Mouse (Mus musculus) cerebral cortex, adult 2 months (tissue): ENCODE data around the gene Galnt7.

Source experiments
- WGBS: fragments of 180-500 bp; shearing (Covaris S2); methylation state at CpG from one replicate; pipeline ENCODE4 v1.1.7; 2018; 5-methylcytosine and 5-hydroxymethylcytosine counted together

The Galnt7 gene

DNA sequence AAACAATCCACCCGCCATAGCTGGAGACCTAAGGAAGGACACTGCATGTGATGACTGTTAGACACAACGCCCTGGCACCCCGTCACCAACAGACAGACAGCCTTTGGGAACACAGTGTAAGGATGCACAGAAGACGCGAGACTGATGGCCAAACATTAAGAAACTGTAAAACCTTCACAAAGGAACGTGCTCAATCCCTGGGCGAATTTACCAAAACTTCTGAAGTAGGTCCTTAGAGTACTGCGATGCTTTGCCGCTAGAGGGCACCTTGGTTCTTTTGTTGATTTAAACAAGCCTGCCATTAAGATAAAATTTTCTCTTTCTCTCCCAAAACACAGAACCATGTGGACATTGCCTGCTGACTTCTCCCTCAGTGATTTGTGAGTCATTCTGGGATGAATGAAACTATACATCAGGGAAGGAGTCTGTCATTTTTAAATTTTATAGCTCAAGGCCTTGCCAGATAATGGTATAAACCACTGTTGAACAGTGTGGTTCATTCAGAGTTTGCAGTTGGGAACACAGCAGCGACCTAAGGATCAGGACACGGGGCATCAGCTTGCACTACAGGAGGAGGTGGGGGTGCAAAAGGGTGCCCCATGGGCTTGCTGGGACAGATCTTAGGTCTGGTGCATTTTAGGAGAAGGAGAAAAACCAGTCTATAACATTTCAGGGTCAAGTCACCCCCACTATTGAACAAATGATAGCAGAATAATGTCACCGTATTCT, 112.6 kb downstream of the Galnt7 start:
- 44% methylated on average over 12 of the region's 12 CpGs for WGBS

DNA sequence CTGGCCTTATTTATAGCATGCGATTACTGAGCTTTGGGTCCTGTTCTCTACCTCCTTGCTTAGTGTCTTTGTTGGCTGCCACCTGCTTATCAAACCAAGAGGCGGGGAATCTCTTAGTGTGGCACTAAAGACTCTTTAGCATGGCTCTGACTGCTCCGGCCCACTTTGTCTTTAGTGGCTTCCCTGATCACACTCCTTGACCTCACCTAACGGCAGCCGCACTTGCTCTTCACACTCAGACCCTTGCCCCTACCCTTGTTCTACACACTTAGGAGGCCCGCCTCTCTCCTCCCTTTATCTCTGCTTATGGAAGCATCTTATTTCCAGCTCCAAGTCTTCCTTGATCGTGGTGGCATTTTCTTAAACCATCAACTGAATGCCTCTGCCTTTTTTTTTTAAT, 114.2 kb downstream of the Galnt7 start:
- 93% methylated on average over 7 of the region's 7 CpGs for WGBS

DNA sequence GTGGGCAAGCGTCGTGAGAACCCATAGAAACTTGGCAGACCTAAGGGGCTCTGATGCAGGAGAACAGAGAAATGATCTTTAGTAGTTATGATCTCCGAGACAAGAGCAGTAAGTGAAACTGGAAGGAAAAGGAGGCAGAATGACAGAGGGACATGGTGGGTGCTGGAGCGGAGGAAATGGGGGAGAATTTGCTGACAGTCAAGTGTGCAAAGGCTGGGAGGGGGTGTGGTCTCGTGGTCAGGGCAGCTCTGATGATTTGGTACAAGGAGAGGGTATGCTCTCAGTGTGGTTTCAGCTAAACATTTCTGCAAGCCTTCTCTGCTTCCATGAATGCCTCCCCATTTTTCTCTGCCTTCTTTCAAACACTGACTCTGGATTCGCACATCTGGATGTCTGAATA, 116.7 kb downstream of the Galnt7 start:
- 94% methylated on average over 6 of the region's 6 CpGs for WGBS

DNA sequence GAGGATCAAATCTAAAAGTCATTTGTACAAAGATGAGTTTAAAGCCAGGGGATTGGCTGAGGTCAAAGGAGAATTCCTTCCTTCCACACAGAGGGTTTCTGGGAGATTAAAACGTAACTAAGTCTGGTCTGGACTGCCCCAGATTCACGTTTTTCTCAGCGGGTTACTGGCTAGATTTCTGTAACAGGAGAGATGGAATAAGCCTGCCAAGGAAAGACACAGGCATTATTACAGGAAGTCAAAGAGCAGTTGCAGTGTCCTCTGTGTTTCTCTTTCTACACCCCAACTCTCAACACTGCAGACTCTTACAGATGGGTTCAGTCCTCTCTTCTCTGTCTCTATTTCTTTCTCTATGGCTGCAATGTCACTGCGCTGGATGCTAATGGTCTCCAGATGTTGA, 118.3 kb downstream of the Galnt7 start:
- WGBS: 77% methylated on average over 4 of the region's 4 CpGs

DNA sequence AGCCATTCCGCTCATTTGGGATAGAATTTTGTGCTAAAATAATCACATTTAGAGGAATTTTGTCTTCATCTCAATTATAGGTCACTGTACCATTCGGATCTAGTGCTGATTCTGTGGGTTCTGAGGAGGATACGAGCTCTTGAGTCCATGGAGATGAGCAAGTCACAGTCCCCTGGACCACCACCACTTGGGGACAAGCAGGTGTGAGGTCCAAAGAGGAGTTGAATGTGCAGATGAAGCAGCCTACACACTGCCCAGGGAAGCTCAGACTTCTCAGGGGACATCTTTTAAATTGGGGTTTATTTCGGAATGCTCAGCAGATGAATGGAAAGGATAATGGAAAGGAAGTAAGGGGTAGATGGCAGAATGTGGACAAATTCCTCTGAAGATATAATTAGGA, 119.7 kb downstream of the Galnt7 start:
- WGBS: 94% methylated on average over 4 of the region's 4 CpGs

DNA sequence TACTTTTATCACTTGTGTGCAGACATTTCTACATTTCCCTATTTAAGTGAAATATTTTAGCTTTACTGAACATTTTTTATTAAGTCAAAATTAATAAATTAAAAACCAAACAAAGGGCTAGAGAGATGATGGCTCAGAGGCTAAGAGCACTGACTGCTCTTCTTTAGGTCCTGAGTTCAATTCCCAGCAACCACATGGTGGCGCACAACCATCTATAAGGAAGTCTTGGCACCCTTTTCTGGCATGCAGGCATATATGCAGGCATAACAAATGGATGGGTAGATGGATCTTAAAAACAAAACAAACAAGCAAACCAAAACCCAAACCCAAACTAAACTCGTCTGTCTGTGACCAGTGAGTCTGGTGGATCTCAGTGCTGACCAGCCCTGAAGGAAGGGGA, 120.6 kb downstream of the Galnt7 start:
- 77% methylated on average over 2 of the region's 2 CpGs for WGBS

DNA sequence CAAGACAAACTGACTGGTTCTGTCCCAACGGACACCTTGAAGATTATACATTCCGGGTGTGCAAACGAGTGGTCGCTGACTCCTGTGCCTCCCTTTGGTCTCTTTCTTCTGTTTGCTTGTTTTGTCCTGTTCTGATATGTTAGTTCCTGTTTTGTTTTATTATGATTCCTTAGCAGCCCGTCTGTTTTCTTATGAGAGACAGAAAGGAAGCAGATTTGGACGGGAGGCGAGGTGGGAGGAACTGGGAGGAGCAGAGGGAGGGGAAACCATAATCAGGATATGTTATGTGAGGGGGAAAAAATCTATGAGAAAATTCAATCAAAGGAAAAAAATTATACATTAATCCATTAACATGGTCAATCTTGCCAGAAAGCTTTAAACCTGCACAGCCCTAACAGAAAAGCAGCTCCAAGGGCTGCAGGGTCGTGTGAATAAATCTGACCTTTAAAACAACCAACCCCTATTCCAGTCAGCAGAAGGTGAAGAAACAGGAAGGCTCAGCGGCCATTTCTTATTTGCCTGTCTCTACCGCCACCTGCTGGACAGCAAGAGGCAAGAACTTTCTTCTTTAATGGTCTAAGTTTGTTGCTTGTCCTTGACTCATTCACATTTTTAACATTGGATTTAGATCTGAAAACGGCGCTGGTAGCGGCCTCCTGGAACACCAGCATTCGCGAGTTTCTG, 122.0 kb downstream of the Galnt7 start:
- 23% methylated on average over 15 of the region's 15 CpGs for WGBS

DNA sequence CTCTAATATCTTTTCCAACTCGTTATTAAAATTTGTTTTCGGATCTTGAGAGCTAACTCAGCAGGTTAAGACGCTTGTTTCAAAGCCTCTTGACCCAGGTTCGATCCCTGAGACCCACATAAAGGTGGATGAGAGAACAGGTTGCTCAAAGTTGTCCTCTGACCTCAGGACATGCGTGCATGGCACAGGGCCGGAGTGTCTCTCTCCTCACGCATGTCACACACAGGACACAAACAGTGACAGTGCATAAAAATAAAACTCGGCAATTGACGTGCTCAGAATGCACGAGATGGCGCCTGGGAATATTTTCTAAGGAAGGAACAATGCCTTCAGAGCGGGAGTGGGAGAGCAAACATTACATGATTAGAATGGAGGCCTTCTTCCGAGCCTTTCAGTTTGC, 122.6 kb downstream of the Galnt7 start:
- 87% methylated on average over 13 of the region's 13 CpGs for WGBS

DNA sequence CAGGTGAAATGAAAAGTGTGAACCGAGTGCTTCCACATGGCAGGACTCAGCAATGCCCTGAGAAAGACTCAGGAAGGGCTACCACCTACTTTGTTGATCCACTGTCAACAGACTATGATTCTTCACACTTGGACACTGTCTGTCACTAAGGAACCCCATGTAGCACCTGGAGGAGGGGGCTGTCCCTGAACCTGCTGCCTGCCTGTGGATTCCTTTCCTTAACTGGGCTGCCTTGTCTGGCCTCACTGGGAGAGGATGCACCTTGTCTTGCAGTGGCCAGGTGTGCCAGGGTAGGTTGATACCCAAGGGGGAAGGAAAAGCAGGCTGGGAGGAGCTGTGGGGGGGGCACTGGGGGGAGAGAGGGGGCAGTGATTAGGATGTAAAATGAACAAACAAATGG, 124.8 kb downstream of the Galnt7 start:
- 95% methylated on average over 1 of the region's 1 CpGs for WGBS

DNA sequence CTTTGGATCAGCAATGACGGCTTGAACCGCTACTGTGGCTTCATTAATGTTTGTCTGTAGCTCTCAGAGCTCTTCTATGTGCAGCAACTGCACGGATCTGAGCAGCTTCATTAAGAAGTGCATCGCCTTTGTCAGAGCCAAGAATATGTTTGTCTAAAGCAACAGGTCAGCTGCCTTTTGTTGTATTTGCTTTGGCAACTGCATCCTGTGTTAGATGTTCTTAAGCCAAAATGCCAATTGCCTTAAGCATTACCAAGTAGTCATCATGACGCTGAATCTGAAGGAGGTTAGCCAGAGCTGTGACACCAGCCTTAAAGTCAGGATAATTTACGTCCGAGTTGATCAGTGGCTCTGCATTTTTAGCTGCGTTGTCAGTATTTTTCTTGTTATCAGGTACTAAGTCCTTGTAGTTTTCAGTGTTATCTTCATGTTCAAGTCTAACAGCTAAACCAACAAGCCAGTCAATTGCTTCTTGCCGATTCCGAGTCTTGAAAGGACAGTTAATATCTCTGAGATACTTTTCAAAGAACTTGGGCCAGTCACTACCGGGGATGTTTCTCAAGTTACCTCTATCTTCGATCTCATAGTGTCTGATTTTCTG, 132.5 kb downstream of the Galnt7 start:
- 85% methylated on average over 12 of the region's 12 CpGs for WGBS

DNA sequence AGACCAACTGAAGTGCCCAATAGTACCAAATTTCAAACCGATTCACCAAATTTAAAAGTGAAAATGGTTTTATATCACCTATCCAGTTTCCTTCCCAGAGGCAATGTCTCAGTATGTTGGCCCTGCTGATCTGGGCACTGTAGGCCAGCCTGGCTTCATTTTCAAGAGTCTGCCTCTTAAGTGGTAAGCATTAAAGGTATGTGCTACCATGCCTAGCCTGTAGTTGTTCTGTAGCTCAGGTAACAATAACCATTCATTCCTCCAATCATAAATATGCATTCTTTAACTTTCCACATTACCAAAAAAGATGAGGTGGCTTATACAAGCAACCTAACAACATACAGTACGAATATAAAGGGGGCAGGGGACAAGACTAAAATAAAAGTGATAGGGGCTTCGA, 135.1 kb downstream of the Galnt7 start:
- 95% methylated on average over 3 of the region's 3 CpGs for WGBS

DNA sequence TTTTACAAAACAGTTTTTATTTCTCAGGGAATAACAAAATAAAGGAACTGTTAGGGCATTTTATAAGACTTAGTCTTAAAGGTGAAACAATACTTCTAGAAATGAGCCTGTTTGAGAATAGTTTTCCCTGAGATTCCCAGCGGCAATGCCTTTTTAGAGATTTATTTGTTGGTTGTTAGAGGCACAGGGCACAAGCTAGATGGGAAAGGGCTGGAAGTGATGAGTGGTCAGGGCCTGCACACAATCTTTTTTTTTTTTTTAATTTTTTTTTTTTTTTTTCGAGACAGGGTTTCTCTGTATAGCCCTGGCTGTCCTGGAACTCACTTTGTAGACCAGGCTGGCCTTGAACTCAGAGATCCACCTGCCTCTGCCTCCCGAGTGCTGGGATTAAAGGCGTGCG, 136.1 kb downstream of the Galnt7 start:
- WGBS: 91% methylated on average over 5 of the region's 5 CpGs

DNA sequence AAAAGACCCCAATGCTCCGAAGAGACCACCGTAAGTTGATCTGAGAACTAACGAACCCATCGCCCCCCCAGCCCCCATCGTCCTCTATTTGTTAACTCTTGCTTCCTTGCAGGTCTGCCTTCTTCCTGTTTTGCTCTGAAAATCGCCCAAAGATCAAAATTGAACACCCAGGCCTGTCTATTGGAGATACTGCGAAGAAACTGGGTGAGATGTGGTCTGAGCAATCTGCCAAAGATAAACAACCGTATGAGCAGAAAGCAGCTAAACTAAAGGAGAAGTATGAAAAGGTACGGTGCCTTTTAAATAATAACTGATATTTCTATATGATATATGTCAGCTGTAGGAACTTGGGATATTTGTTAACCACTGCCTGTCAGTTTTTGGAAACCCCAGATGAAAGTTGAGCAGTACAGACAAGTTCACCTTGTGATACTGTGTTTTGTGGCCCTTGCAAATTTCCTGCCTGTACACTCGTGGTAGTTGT, 139.6 kb downstream of the Galnt7 start:
- WGBS: 31% methylated on average over 10 of the region's 10 CpGs

DNA sequence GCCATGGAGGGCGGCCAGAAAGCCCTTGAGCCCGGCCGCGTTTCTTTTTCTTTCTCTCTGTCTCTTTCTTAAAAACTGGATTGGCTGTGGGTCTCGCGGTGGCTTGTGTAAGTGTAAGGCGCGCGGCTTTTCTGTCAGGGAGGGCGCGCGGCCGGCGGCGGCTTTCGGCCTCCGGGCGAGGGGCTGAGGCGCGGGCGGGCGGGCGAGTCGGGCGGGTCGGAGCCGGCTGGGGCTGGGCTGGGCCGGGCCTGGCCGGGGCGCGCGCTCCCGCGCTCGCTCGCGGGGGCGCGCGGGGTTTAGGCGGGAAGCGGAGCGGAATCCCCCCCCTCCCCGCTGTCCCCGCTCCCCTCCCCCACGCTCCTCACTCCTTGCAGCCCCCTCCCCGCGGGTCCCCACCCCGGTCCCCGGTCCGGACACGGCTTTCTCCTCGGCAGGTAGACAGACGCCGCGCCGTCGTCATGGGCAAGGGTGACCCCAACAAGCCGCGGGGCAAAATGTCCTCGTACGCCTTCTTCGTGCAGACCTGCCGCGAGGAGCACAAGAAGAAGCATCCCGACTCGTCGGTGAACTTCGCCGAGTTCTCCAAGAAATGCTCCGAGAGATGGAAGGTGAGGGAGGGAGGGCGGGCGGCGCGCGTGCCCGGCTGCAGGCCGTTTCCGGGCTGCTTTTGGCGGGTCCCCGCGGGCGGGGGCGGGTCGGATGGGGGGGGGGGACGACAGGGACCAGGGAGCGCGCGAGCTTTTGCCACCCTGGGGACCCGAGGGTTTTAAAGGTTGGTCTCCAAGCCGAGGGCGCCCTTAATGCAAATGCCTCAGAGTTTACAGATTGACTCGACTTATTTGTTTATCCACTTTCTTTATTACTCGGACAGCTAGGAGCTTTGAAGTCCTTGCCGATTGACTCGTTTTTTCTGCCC, 140.4 kb downstream of the Galnt7 start:
- WGBS: under 1% methylated on average over 96 of the region's 96 CpGs

DNA sequence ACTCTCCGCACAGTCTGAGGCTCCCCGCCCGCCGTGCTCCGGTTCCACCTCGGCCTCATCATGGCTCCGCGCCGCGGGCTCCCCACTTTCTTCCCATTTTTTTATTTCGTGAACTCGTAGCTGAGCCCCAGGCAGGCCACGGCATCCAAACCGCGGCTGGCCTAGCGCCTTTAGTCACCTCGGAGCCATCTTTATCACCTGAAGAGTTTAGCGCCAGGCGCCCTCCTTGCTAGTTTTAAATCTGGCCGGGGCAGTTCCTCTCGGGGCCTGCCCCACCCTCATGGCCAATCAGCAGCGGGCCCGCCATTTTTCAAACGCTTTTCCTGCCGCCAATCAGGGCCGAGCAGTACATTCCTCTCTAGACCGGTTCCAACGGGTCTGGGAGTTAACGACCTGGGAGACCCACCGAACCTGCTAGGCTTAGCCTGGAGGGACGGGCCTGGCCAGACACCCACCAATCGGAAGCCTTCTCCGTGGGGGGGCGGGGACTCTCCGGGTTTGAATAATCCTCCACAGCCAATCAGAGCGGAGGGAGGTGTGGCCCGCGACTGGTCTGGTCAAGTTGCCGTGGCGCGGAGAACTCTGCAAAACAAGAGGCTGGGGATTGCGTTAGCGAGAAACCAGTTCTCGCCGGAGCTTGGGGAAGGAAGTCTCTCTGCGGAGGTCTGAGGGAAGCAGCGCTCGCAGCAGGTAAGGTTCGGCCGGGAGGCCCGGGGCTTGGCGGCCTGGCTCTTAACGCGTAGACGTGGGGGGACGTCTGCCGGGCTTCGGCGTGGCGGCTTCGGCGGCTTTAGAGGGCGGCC, 141.3 kb downstream of the Galnt7 start, which contains the start of gene Hmgb2:
TSS of gene Hmgb2 (plus strand) at position 592 of the 803 bp plus-strand sequence.
- WGBS: under 1% methylated on average over 63 of the region's 63 CpGs

DNA sequence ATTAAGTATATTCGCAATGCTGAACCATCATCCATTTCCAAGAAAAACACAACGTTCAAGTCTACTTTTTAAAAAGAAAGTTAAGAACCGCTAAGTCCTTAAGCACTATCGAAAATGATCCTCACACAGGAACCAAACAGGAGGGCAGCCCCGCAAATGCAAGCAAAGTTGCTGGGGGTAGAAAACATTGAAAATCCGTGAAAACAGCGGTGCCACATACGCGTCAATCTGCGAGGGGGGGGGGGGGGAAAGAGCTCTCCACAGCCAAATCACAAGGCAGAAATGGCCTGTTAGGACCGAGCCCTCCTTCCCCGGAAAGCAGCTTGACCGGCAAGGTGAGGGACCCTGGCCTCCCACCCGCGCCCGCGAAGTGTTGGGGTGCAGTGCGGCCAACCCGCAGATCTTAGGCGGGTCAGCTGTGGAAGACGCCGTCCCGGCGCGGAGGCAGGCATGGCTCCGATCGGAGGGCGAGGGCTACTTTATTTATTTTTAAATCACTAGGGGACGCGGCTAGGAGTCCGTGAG, 142.0 kb downstream of the Galnt7 start:
- 1% methylated on average over 31 of the region's 31 CpGs for WGBS

DNA sequence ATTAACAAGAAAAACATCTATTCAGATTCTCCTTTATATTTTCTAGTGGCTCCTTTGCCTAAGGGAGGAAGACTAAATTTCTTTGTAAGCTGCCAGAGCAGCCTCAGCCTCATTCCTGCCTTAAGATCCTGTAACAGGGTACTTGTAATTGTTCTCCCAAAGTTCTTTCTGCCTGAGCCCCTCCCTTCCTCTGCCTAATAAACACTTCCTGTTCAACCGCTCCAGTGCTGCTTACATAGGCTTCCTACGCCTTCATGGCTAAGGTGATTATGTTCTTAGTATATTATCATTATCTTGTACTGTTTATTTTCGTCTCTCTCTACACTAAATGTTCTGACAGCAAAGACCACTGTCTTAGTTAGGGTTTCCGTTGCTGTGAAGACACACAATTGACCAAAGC, 144.2 kb downstream of the Galnt7 start:
- 88% methylated on average over 4 of the region's 4 CpGs for WGBS

DNA sequence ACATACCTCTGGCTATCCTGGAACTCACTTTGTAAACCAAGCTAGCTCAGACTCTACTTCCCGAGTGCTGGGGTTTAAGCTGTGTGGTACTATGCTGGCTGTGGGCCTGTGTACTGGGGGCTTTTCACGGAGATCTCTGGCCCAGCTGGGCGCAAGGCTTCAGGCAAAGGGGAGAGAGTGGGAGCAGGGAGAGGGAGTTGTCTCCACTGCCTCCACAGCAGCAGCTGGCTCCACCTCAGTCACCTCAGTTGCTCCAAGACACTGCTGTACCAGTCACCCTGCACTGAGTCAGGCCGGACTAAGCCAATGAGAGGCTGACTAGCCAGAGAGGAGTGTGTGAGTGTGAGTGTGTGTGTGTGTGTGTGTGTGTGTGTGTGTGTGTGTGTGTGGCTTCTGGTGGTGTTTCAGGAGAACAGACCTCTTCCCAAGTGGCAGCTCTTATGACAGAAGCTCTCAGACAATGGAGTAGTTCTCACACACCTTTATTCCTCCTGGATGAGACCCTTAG, 145.2 kb downstream of the Galnt7 start:
- WGBS: 92% methylated on average over 4 of the region's 4 CpGs

DNA sequence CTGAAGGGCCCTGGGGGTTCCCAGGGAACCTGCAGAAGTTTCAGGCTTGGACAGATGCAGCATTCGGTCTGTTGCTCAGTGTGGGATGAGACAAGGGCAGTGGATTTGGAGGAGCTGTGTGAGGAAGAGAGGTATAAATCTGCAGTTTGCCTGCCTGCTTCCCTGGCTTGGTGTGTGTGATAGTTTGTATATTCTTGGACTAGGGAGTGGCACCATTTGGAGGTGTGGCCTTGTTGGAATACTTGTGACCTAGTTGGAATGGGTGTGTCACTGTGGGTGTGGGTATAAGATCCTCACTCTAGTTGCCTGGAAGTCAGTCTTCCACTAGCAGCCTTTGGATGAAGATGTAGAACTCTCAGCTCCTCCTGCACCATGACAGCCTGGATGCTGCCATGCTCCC, 147.3 kb downstream of the Galnt7 start:
- WGBS: 91% methylated on average over 1 of the region's 1 CpGs

DNA sequence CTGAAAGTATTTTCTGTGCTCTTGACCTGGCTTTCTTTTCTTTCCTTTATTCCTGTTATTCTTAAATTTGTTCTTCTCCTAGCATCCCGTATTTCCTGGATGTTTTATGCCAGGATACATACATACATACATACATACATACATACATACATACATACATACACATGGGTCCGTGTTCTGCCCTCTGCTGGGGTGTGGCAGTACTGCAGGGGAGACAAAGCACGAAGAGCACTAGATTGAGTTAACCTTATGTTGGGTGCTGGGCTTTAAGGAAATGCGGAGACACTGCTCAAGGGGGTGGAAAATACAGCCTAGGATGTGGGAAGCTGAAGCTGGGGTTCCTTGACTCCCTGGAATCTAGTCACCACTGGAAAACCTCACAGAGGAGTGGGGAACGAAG, 149.2 kb downstream of the Galnt7 start:
- WGBS: 50% methylated on average over 5 of the region's 5 CpGs
